Mouse (Mus musculus): Measurements from ENCODE around the gene Enthd1. TPM values are rescaled to one million over a fixed set of nuclear protein-coding genes. Genes with fewer than 3 reads are reported as not detected.

Enthd1 gene
- polyA plus RNA-seq (2014; fragmentation: Nextera tagmentation; extraction: Ambion mirVana), result not detected in 2 replicates

- Histone ChIP-seq H3K27me3 (ENCODE audit: control insufficient read depth, insufficient read depth, low read length) (no peaks in the 10 kb centered on the region), H3K4me3 (ENCODE audit: low read depth, low read length) (no peak within 1 kb of the TSS), H3K4me1 (ENCODE audit: control insufficient read depth, insufficient read depth, low read length) (no peaks in the 10 kb centered on the region), H3K27ac (ENCODE audit: low read depth, low read length) (no peak within 1 kb of the TSS), H3K9me3 (ENCODE audit: control insufficient read depth, low read length) (no peaks in the 10 kb centered on the region), H3K4me2 (ENCODE audit: low read depth, low read length) (no peak within 1 kb of the TSS), H3K36me3 (ENCODE audit: control insufficient read depth, insufficient read depth, low read length) (no peaks in the 10 kb centered on the region), H3K9ac (replicated peaks; ENCODE audit: low read depth, low read length) (no peak within 1 kb of the TSS)
- ATAC-seq (ENCODE audit: low read depth), result no peak
- 81% methylated on average over 19 of the region's 19 CpGs for WGBS
Measured at GRCm38 (mm10) chr15:80565106-80565665, at the start of gene Enthd1. Enthd1 (minus strand) TSS chr15:80565156.

GRCm38 (mm10) chr15:80613904-80614303, 48.9 kb upstream of the Enthd1 start:
- Histone ChIP-seq H3K4me1 (ENCODE audit: control insufficient read depth, insufficient read depth, low read length) (peaks cover 3% of the 10 kb centered on the region), H3K4me2 (ENCODE audit: low read depth, low read length) (no peak overlapping the region), H3K9me3 (ENCODE audit: control insufficient read depth, low read length) (no peaks in the 10 kb centered on the region), H3K4me3 (ENCODE audit: low read depth, low read length) (no peak overlapping the region), H3K36me3 (ENCODE audit: control insufficient read depth, insufficient read depth, low read length) (no peaks in the 10 kb centered on the region), H3K27me3 (ENCODE audit: control insufficient read depth, insufficient read depth, low read length) (no peaks in the 10 kb centered on the region), H3K27ac (ENCODE audit: low read depth, low read length) (no peak overlapping the region), H3K9ac (replicated peaks; ENCODE audit: low read depth, low read length) (no peak overlapping the region)
- ATAC-seq (ENCODE audit: low read depth), result no peak
- WGBS, result 32% methylated on average over 5 of the region's 5 CpGs

GRCm38 (mm10) chr15:80611478-80611877, 46.5 kb upstream of the Enthd1 start:
- H3K4me3 ChIP-seq (ENCODE audit: low read depth, low read length), result no peak overlapping the region
- WGBS, result 75% methylated on average over 5 of the region's 5 CpGs
- no peaks in the 10 kb centered on the region for H3K27me3 ChIP-seq (ENCODE audit: control insufficient read depth, insufficient read depth, low read length)
- no peak overlapping the region for H3K27ac ChIP-seq (ENCODE audit: low read depth, low read length)
- no peak for ATAC-seq (ENCODE audit: low read depth)
- peaks cover 3% of the 10 kb centered on the region for H3K4me1 ChIP-seq (ENCODE audit: control insufficient read depth, insufficient read depth, low read length)
- no peak overlapping the region for H3K4me2 ChIP-seq (ENCODE audit: low read depth, low read length)
- H3K9ac ChIP-seq (replicated peaks; ENCODE audit: low read depth, low read length), result no peak overlapping the region
- H3K36me3 ChIP-seq (ENCODE audit: control insufficient read depth, insufficient read depth, low read length), result no peaks in the 10 kb centered on the region
- H3K9me3 ChIP-seq (ENCODE audit: control insufficient read depth, low read length), result no peaks in the 10 kb centered on the region

- WGBS, result 83% methylated on average over 2 of the region's 2 CpGs
- no peak overlapping the region for H3K4me2 ChIP-seq (ENCODE audit: low read depth, low read length)
- H3K27ac ChIP-seq (ENCODE audit: low read depth, low read length), result no peak overlapping the region
- ATAC-seq (ENCODE audit: low read depth), result no peak
- H3K4me1 ChIP-seq (ENCODE audit: control insufficient read depth, insufficient read depth, low read length), result no peaks in the 10 kb centered on the region; the same call in 1 of the 2 replicates
- no peak overlapping the region for H3K9ac ChIP-seq (replicated peaks; ENCODE audit: low read depth, low read length)
- no peaks in the 10 kb centered on the region for H3K9me3 ChIP-seq (ENCODE audit: control insufficient read depth, low read length)
- no peak overlapping the region for H3K4me3 ChIP-seq (ENCODE audit: low read depth, low read length)
- no peaks in the 10 kb centered on the region for H3K36me3 ChIP-seq (ENCODE audit: control insufficient read depth, insufficient read depth, low read length)
- H3K27me3 ChIP-seq (ENCODE audit: control insufficient read depth, insufficient read depth, low read length), result no peaks in the 10 kb centered on the region
Measured at GRCm38 (mm10) chr15:80610335-80610734, 45.4 kb upstream of the Enthd1 start.

- Histone ChIP-seq H3K9ac (replicated peaks; ENCODE audit: low read depth, low read length) (no peak overlapping the region), H3K9me3 (ENCODE audit: control insufficient read depth, low read length) (no peaks in the 10 kb centered on the region), H3K4me2 (ENCODE audit: low read depth, low read length) (no peak overlapping the region), H3K27me3 (ENCODE audit: control insufficient read depth, insufficient read depth, low read length) (no peaks in the 10 kb centered on the region), H3K4me3 (ENCODE audit: low read depth, low read length) (no peak overlapping the region), H3K4me1 (ENCODE audit: control insufficient read depth, insufficient read depth, low read length) (no peaks in the 10 kb centered on the region), H3K36me3 (ENCODE audit: control insufficient read depth, insufficient read depth, low read length) (no peaks in the 10 kb centered on the region), H3K27ac (ENCODE audit: low read depth, low read length) (no peak overlapping the region)
- WGBS, result 89% methylated on average over 3 of the region's 3 CpGs
- no peak for ATAC-seq (ENCODE audit: low read depth)
Measured at GRCm38 (mm10) chr15:80607970-80608369, 43.0 kb upstream of the Enthd1 start.

GRCm38 (mm10) chr15:80604026-80604425, 39.1 kb upstream of the Enthd1 start:
- no peak for ATAC-seq (ENCODE audit: low read depth)
- Histone ChIP-seq H3K9ac (replicated peaks; ENCODE audit: low read depth, low read length) (no peak overlapping the region), H3K4me2 (ENCODE audit: low read depth, low read length) (no peak overlapping the region), H3K9me3 (ENCODE audit: control insufficient read depth, low read length) (no peaks in the 10 kb centered on the region), H3K36me3 (ENCODE audit: control insufficient read depth, insufficient read depth, low read length) (no peaks in the 10 kb centered on the region), H3K27me3 (ENCODE audit: control insufficient read depth, insufficient read depth, low read length) (no peaks in the 10 kb centered on the region), H3K4me1 (ENCODE audit: control insufficient read depth, insufficient read depth, low read length) (no peaks in the 10 kb centered on the region), H3K4me3 (ENCODE audit: low read depth, low read length) (no peak overlapping the region), H3K27ac (ENCODE audit: low read depth, low read length) (no peak overlapping the region)
- 89% methylated on average over 6 of the region's 6 CpGs for WGBS

- Histone ChIP-seq H3K27me3 (ENCODE audit: control insufficient read depth, insufficient read depth, low read length) (no peaks in the 10 kb centered on the region), H3K36me3 (ENCODE audit: control insufficient read depth, insufficient read depth, low read length) (no peaks in the 10 kb centered on the region), H3K27ac (ENCODE audit: low read depth, low read length) (no peak overlapping the region), H3K4me2 (ENCODE audit: low read depth, low read length) (no peak overlapping the region), H3K4me3 (ENCODE audit: low read depth, low read length) (no peak overlapping the region), H3K4me1 (ENCODE audit: control insufficient read depth, insufficient read depth, low read length) (no peaks in the 10 kb centered on the region), H3K9ac (replicated peaks; ENCODE audit: low read depth, low read length) (no peak overlapping the region), H3K9me3 (ENCODE audit: control insufficient read depth, low read length) (no peaks in the 10 kb centered on the region)
- WGBS, result 55% methylated on average over 7 of the region's 7 CpGs
- no peak for ATAC-seq (ENCODE audit: low read depth)
Measured at GRCm38 (mm10) chr15:80602487-80602886, 37.5 kb upstream of the Enthd1 start.

GRCm38 (mm10) chr15:80601456-80601855, 36.5 kb upstream of the Enthd1 start:
- H3K27me3 ChIP-seq (ENCODE audit: control insufficient read depth, insufficient read depth, low read length), result no peaks in the 10 kb centered on the region
- 30% methylated on average over 7 of the region's 7 CpGs for WGBS
- H3K9me3 ChIP-seq (ENCODE audit: control insufficient read depth, low read length), result no peaks in the 10 kb centered on the region
- H3K4me3 ChIP-seq (ENCODE audit: low read depth, low read length), result no peak overlapping the region
- H3K9ac ChIP-seq (replicated peaks; ENCODE audit: low read depth, low read length), result no peak overlapping the region
- H3K27ac ChIP-seq (ENCODE audit: low read depth, low read length), result peak overlapping the region; percentile 55; the same call in 1 of the 2 replicates
- ATAC-seq (ENCODE audit: low read depth), result no peak
- no peak overlapping the region for H3K4me2 ChIP-seq (ENCODE audit: low read depth, low read length)
- no peaks in the 10 kb centered on the region for H3K36me3 ChIP-seq (ENCODE audit: control insufficient read depth, insufficient read depth, low read length)
- H3K4me1 ChIP-seq (ENCODE audit: control insufficient read depth, insufficient read depth, low read length), result no peaks in the 10 kb centered on the region

GRCm38 (mm10) chr15:80599843-80600242, 34.9 kb upstream of the Enthd1 start:
- H3K4me1 ChIP-seq (ENCODE audit: control insufficient read depth, insufficient read depth, low read length), result no peaks in the 10 kb centered on the region
- no peak for ATAC-seq (ENCODE audit: low read depth)
- no peak overlapping the region for H3K4me3 ChIP-seq (ENCODE audit: low read depth, low read length)
- 84% methylated on average over 4 of the region's 4 CpGs for WGBS
- no peaks in the 10 kb centered on the region for H3K36me3 ChIP-seq (ENCODE audit: control insufficient read depth, insufficient read depth, low read length)
- H3K27me3 ChIP-seq (ENCODE audit: control insufficient read depth, insufficient read depth, low read length), result no peaks in the 10 kb centered on the region
- H3K9ac ChIP-seq (replicated peaks; ENCODE audit: low read depth, low read length), result no peak overlapping the region
- H3K27ac ChIP-seq (ENCODE audit: low read depth, low read length), result no peak overlapping the region
- H3K9me3 ChIP-seq (ENCODE audit: control insufficient read depth, low read length), result no peaks in the 10 kb centered on the region
- H3K4me2 ChIP-seq (ENCODE audit: low read depth, low read length), result no peak overlapping the region

Measured in neural tube, embryonic 14.5 days (tissue).